Mouse (Mus musculus) neural tube, embryonic 14.5 days (tissue): ENCODE data around the gene Spry2. TPM values are rescaled to one million over a fixed set of nuclear protein-coding genes. Genes with fewer than 3 reads are reported as not detected.

Source experiments
- ATAC-seq: fragments of 200-750 bp; cut with Nextera tagmentation; 2 replicates; pipeline ENCODE4 v1.8.0; 2017; ENCODE audit warnings: low read depth, mild to moderate bottlenecking, moderate TSS enrichment, moderate library complexity
- H3K27ac ChIP-seq: fragments of 300-500 bp; sonication (generic); 2 replicates; pipeline ENCODE4 v1.5.1; 2014; ENCODE audit warnings: low read depth, mild to moderate bottlenecking, control low read depth, low read length, moderate library complexity, mixed read lengths
- H3K27me3 ChIP-seq: fragments of 300-500 bp; sonication (generic); 2 replicates; pipeline ENCODE4 v1.6.1; 2014; ENCODE audit warnings: low read length; ENCODE audit not compliant: control insufficient read depth, insufficient read depth
- H3K36me3 ChIP-seq: fragments of 300-500 bp; sonication (generic); 2 replicates; pipeline ENCODE4 v1.6.1; 2014; ENCODE audit warnings: low read length, mixed read lengths; ENCODE audit not compliant: control insufficient read depth, insufficient read depth
- H3K4me1 ChIP-seq: fragments of 300-500 bp; sonication (generic); 2 replicates; pipeline ENCODE4 v1.6.1; 2014; ENCODE audit warnings: low read length; ENCODE audit not compliant: control insufficient read depth, insufficient read depth
- H3K4me2 ChIP-seq: fragments of 300-500 bp; sonication (generic); 2 replicates; pipeline ENCODE4 v1.6.1; 2014; ENCODE audit warnings: mild to moderate bottlenecking, low read depth, low read length, control low read depth
- H3K4me3 ChIP-seq: fragments of 300-500 bp; sonication (generic); 2 replicates; pipeline ENCODE4 v1.5.1; 2014; ENCODE audit warnings: low read depth, low read length, control low read depth, mixed read lengths
- H3K9ac ChIP-seq: fragments of 300-500 bp; sonication (generic); replicated peaks from 2 replicates; pipeline ENCODE4 v1.6.1; 2014; ENCODE audit warnings: low read depth, mild to moderate bottlenecking, control low read depth, low read length, mixed read lengths
- H3K9me3 ChIP-seq: fragments of 300-500 bp; sonication (generic); 2 replicates; pipeline ENCODE4 v1.6.1; 2016; ENCODE audit warnings: low read length; ENCODE audit not compliant: control insufficient read depth
- WGBS: fragments of 180-500 bp; shearing (Covaris S2); extraction: QIAGEN DNeasy Blood & Tissue Kit; methylation state at CpG from one replicate; pipeline ENCODE4 v1.1.7; 2014; 5-methylcytosine and 5-hydroxymethylcytosine counted together
- polyA plus RNA-seq: library from polyadenylated mRNA; unstranded; fragments of >200 nt; fragmentation: Nextera tagmentation; extraction: Ambion mirVana; gene quantifications from 2 replicates; pipeline ENCODE4 v1.2.1, GENCODE M21; 2014

Gene Spry2
- polyA plus RNA-seq, 1 experiment from 2014 or later, result 39.8 TPM

DNA sequence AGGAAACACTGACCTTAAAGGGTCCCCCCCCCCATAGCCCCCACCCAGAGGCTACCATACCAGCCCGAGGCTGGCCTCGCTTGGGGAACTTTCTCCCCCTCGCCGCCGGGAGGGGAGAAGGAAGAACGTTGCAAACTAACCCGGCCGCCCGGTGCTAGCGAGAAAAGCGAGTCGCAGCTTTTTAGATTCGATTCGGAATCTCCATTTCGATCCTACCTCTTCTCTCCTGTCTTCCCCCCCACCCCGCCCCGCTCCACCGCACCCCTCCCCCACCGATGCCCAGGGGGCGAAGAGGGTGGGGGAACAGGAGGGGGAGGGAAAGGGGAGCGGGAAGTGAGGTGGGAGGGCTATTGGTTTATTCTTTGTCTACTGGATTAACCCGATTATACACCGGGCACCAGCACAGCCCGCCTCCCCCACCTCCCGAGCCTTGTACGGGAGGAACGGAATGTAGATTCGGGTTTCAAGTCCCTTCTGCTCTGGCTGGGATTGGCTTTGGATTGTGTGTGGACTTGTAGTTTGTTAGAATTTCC is 1.0 kb upstream of the Spry2 start:
- Histone ChIP-seq H3K27ac (peak overlapping the region; percentile 97), H3K4me3 (peak overlapping the region; percentile 84), H3K36me3 (no peaks in the 10 kb centered on the region), H3K27me3 (no peaks in the 10 kb centered on the region), H3K4me1 (peaks cover 17% of the 10 kb centered on the region), H3K9ac (peak overlapping the region; percentile 83), H3K4me2 (peak overlapping the region; percentile 98), H3K9me3 (no peaks in the 10 kb centered on the region)
- WGBS, result 0% methylated on average over 23 of the region's 28 CpGs
- peak; percentile 59 for ATAC-seq

GRCm38 (mm10) chr14:105895961-105896651 is 513 bp downstream of the Spry2 start:
- H3K9ac ChIP-seq, result peak overlapping the region; percentile 83
- peak; percentile 7; the same call in 1 of the 2 replicates for ATAC-seq
- WGBS, result under 1% methylated on average over 50 of the region's 50 CpGs
- peaks cover 17% of the 10 kb centered on the region for H3K4me1 ChIP-seq
- peak overlapping the region; percentile 98 for H3K4me2 ChIP-seq
- no peaks in the 10 kb centered on the region for H3K36me3 ChIP-seq
- no peaks in the 10 kb centered on the region for H3K9me3 ChIP-seq
- H3K27ac ChIP-seq, result peak overlapping the region; percentile 97
- no peaks in the 10 kb centered on the region for H3K27me3 ChIP-seq
- peak overlapping the region; percentile 84 for H3K4me3 ChIP-seq

GRCm38 (mm10) chr14:105894971-105895873 is 1.4 kb downstream of the Spry2 start:
- no peaks in the 10 kb centered on the region for H3K9me3 ChIP-seq
- no peak for ATAC-seq
- H3K4me1 ChIP-seq, result peaks cover 17% of the 10 kb centered on the region
- H3K4me3 ChIP-seq, result peak overlapping the region; percentile 84
- H3K27ac ChIP-seq, result peak overlapping the region; percentile 97
- H3K36me3 ChIP-seq, result no peaks in the 10 kb centered on the region
- H3K9ac ChIP-seq, result peak overlapping the region; percentile 83
- no peaks in the 10 kb centered on the region for H3K27me3 ChIP-seq
- WGBS, result under 1% methylated on average over 36 of the region's 36 CpGs
- peak overlapping the region; percentile 98 for H3K4me2 ChIP-seq

- Histone ChIP-seq H3K4me1 (peaks cover 13% of the 10 kb centered on the region), H3K9me3 (no peaks in the 10 kb centered on the region), H3K4me3 (peak overlapping the region; percentile 84), H3K27ac (no peak overlapping the region), H3K4me2 (peak overlapping the region; percentile 98), H3K9ac (peak overlapping the region; percentile 83), H3K36me3 (no peaks in the 10 kb centered on the region), H3K27me3 (no peaks in the 10 kb centered on the region)
- no peak for ATAC-seq
- WGBS, result 15% methylated on average over 9 of the region's 9 CpGs
Measured at GRCm38 (mm10) chr14:105893623-105893995, 3.0 kb downstream of the Spry2 start.

DNA sequence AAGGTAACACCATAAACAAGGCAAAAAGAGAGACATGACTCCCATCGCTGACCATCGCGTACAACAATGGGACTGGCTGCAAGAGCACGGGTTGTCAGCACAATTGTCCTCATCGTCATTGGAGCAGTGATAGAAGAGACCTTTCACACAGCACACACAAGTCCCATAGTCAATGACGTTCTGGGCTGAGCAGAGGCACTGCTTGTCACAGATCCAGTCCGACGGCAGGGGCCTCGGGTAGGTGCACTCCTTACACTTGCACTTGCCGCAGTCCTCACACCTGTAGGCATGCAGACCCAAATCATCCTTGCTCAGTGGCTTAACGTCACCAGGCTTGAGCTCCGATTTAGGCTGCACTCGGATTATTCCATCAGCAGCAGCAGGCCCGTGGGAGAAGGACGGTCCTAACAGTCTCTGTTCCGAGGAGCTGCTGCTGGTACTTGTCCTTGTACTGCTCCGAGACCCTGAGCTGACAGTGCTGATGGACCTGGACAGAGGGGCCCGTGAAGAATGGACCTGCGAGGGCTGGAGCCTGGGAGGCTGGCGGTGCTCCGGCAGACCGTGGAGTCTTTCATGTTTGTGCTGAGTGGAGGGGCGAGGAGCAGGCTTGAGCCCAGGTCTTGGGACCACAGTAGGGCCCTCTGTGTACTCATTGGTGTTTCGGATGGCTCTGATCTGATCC is 3.5 kb downstream of the Spry2 start:
- H3K27me3 ChIP-seq, result no peaks in the 10 kb centered on the region
- H3K4me2 ChIP-seq, result peak overlapping the region; percentile 98
- H3K27ac ChIP-seq, result peak overlapping the region; percentile 18; the same call in 1 of the 2 replicates
- H3K4me1 ChIP-seq, result peaks cover 13% of the 10 kb centered on the region
- WGBS, result 24% methylated on average over 24 of the region's 24 CpGs
- H3K9ac ChIP-seq, result peak overlapping the region; percentile 83
- peak overlapping the region; percentile 84 for H3K4me3 ChIP-seq
- H3K36me3 ChIP-seq, result no peaks in the 10 kb centered on the region
- H3K9me3 ChIP-seq, result no peaks in the 10 kb centered on the region
- ATAC-seq, result no peak

GRCm38 (mm10) chr14:105890516-105891231 is 5.9 kb downstream of the Spry2 start:
- ATAC-seq, result no peak
- H3K9ac ChIP-seq, result no peak overlapping the region
- H3K4me2 ChIP-seq, result no peak overlapping the region
- H3K4me3 ChIP-seq, result no peak overlapping the region
- no peaks in the 10 kb centered on the region for H3K9me3 ChIP-seq
- H3K4me1 ChIP-seq, result peaks cover 13% of the 10 kb centered on the region
- no peak overlapping the region for H3K27ac ChIP-seq
- no peaks in the 10 kb centered on the region for H3K36me3 ChIP-seq
- H3K27me3 ChIP-seq, result no peaks in the 10 kb centered on the region
- 55% methylated on average over 5 of the region's 5 CpGs for WGBS

GRCm38 (mm10) chr14:105886643-105887374 is 9.8 kb downstream of the Spry2 start:
- no peaks in the 10 kb centered on the region for H3K4me1 ChIP-seq
- no peaks in the 10 kb centered on the region for H3K27me3 ChIP-seq
- no peaks in the 10 kb centered on the region for H3K9me3 ChIP-seq
- no peak overlapping the region for H3K4me2 ChIP-seq
- H3K27ac ChIP-seq, result no peak overlapping the region
- ATAC-seq, result no peak
- H3K4me3 ChIP-seq, result no peak overlapping the region
- H3K36me3 ChIP-seq, result no peaks in the 10 kb centered on the region
- WGBS, result 92% methylated on average over 9 of the region's 9 CpGs
- H3K9ac ChIP-seq, result no peak overlapping the region

DNA sequence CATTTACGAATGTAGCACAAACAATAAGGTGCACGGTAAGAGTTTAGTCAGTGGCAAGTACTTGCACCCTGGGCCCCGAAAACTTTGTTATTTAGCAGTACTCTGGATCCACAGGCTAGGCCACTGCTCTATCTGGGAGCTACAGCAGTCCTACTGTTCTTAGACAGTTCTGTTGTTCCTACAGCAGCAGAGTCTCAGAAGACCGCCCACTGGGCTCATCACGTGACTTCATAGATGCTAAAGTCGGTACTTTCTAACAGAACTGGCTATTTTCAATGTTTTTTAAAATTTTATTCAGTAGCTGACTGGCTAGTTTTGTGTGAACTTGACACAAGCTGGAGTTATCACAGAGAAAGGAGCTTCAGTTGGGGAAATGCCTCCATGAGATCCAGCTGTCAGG is 11.4 kb downstream of the Spry2 start:
- Histone ChIP-seq H3K36me3 (no peaks in the 10 kb centered on the region), H3K4me1 (no peaks in the 10 kb centered on the region), H3K4me2 (no peak overlapping the region), H3K4me3 (no peak overlapping the region), H3K9me3 (no peaks in the 10 kb centered on the region), H3K27me3 (no peaks in the 10 kb centered on the region), H3K9ac (no peak overlapping the region), H3K27ac (no peak overlapping the region)
- ATAC-seq, result no peak
- WGBS, result 88% methylated on average over 6 of the region's 6 CpGs
